Mouse (Mus musculus) ES-Bruce4 (cell line): ENCODE data around the gene Ntmt1. TPM values are rescaled to one million over a fixed set of nuclear protein-coding genes. Genes with fewer than 3 reads are reported as not detected.

Experiments
- H3K27ac ChIP-seq: 2 replicates; pipeline ENCODE4 v1.5.1; 2012; ENCODE audit warnings: low read length, inconsistent platforms; ENCODE audit not compliant: insufficient read depth
- H3K27me3 ChIP-seq: 2 replicates; pipeline ENCODE4 v1.6.1; 2012; ENCODE audit warnings: mild to moderate bottlenecking, low read length, inconsistent platforms; ENCODE audit not compliant: control insufficient read depth, poor library complexity, insufficient read depth, severe bottlenecking
- H3K36me3 ChIP-seq: 2 replicates; pipeline ENCODE4 v1.6.1; 2012; ENCODE audit warnings: inconsistent platforms, mild to moderate bottlenecking, low read length, moderate library complexity; ENCODE audit not compliant: control insufficient read depth, poor library complexity, insufficient read depth, severe bottlenecking
- H3K4me1 ChIP-seq: one replicate; pipeline ENCODE4 v1.8.1; 2011; ENCODE audit warnings: low read length; ENCODE audit not compliant: control insufficient read depth, insufficient read depth
- H3K4me3 ChIP-seq: 2 replicates; pipeline ENCODE4 v1.5.1; 2011; ENCODE audit warnings: low read depth, mild to moderate bottlenecking, low read length
- H3K9ac ChIP-seq: 2 replicates; pipeline ENCODE4 v1.6.1; 2012; ENCODE audit warnings: low read depth, mild to moderate bottlenecking, inconsistent platforms; ENCODE audit not compliant: poor library complexity, severe bottlenecking
- H3K9me3 ChIP-seq: replicated peaks from 2 replicates; pipeline ENCODE4 v1.6.1; 2012; ENCODE audit warnings: mild to moderate bottlenecking, low read length, inconsistent platforms; ENCODE audit not compliant: control insufficient read depth, poor library complexity, insufficient read depth, severe bottlenecking
- CTCF ChIP-seq: IDR thresholded peaks from one replicate; pipeline ENCODE4 v1.8.1; 2011; ENCODE audit warnings: low read depth, low read length
- EP300 ChIP-seq: IDR thresholded peaks from 2 replicates; pipeline ENCODE4 v1.6.1; 2011; ENCODE audit warnings: low read depth, low read length; ENCODE audit not compliant: insufficient read depth
- POLR2A ChIP-seq: IDR thresholded peaks from one replicate; pipeline ENCODE4 v1.8.1; 2011; ENCODE audit warnings: low read length; ENCODE audit not compliant: insufficient read depth
- polyA plus RNA-seq: library from polyadenylated mRNA; stranded (reverse); fragments of >200 nt; gene quantifications from 2 replicates; pipeline ENCODE4 v1.2.4, GENCODE M21; 2011; ENCODE audit warnings: low read depth; ENCODE audit not compliant: missing spikeins, insufficient read depth, insufficient read length

Gene Ntmt1
- polyA plus RNA-seq, 1 experiment: 42.6 TPM

- no peak overlapping the region for H3K27ac ChIP-seq
- no peaks in the 10 kb centered on the region for H3K9me3 ChIP-seq
- no peaks in the 10 kb centered on the region for H3K36me3 ChIP-seq
- H3K4me3 ChIP-seq: peak overlapping the region; percentile 57
- peaks cover 2% of the 10 kb centered on the region for H3K4me1 ChIP-seq
- TF ChIP-seq EP300 (no peak), POLR2A (no peak), CTCF (no peak)
- no peaks in the 10 kb centered on the region for H3K27me3 ChIP-seq
- peak overlapping the region; percentile 59 for H3K9ac ChIP-seq
Observed at GRCm38 (mm10) chr2:30800671-30801066, 7.0 kb upstream of the Ntmt1 start.

GRCm38 (mm10) chr2:30801067-30801852 lies 6.4 kb upstream of the Ntmt1 start:
- Histone ChIP-seq H3K27me3 (no peaks in the 10 kb centered on the region), H3K9me3 (no peaks in the 10 kb centered on the region), H3K4me1 (peaks cover 2% of the 10 kb centered on the region), H3K9ac (peak overlapping the region; percentile 59), H3K4me3 (peak overlapping the region; percentile 57), H3K36me3 (no peaks in the 10 kb centered on the region), H3K27ac (no peak overlapping the region)
- TF ChIP-seq CTCF (no peak), EP300 (no peak)

- Histone ChIP-seq H3K27ac (no peak within 1 kb of the TSS), H3K36me3 (no peaks in the 10 kb centered on the region), H3K4me1 (no peaks in the 10 kb centered on the region), H3K9ac (no peak within 1 kb of the TSS), H3K27me3 (no peaks in the 10 kb centered on the region), H3K9me3 (no peaks in the 10 kb centered on the region), H3K4me3 (no peak within 1 kb of the TSS)
- no peak for TF ChIP-seq EP300
- TF ChIP-seq CTCF: no peak
Observed at GRCm38 (mm10) chr2:30803604-30804003, 4.0 kb upstream of the Ntmt1 start, which contains the start of gene 1700001O22Rik. Gene 1700001O22Rik (minus strand): TSS chr2:30803661.

GRCm38 (mm10) chr2:30805983-30806382 lies 1.6 kb upstream of the Ntmt1 start:
- Histone ChIP-seq H3K36me3 (peaks cover 4% of the 10 kb centered on the region), H3K4me1 (peaks cover 2% of the 10 kb centered on the region)

GRCm38 (mm10) chr2:30807147-30807647 lies 429 bp upstream of the Ntmt1 start:
- H3K36me3 ChIP-seq: peaks cover 9% of the 10 kb centered on the region
- no peaks in the 10 kb centered on the region for H3K27me3 ChIP-seq
- TF ChIP-seq EP300 (no peak), POLR2A (no peak), CTCF (no peak)
- peak overlapping the region; percentile 41 for H3K9ac ChIP-seq
- H3K4me1 ChIP-seq: peaks cover 2% of the 10 kb centered on the region
- peak overlapping the region; percentile 47 for H3K27ac ChIP-seq
- H3K9me3 ChIP-seq: no peaks in the 10 kb centered on the region
- peak overlapping the region; percentile 87 for H3K4me3 ChIP-seq

More at GRCm38 (mm10) chr2:30805983-30806382, 1.6 kb upstream of the Ntmt1 start:
- Histone ChIP-seq H3K4me3 (no peak overlapping the region), H3K27me3 (no peaks in the 10 kb centered on the region), H3K9me3 (no peaks in the 10 kb centered on the region), H3K9ac (peak overlapping the region; percentile 41; the same call in 1 of the 2 replicates), H3K27ac (peak overlapping the region; percentile 71)
- TF ChIP-seq POLR2A (no peak), EP300 (no peak)

GRCm38 (mm10) chr2:30808296-30808655 lies 650 bp downstream of the Ntmt1 start:
- Histone ChIP-seq H3K27ac (0 out of 2 replicates have a peak overlapping the region, but pooled peaks have one; percentile 1), H3K27me3 (no peaks in the 10 kb centered on the region), H3K4me1 (peaks cover 2% of the 10 kb centered on the region), H3K4me3 (peak overlapping the region; percentile 86), H3K9ac (peak overlapping the region; percentile 62), H3K36me3 (peaks cover 20% of the 10 kb centered on the region), H3K9me3 (peaks cover 2% of the 10 kb centered on the region; the same call in 1 of the 2 replicates)
- no peak for TF ChIP-seq POLR2A
- TF ChIP-seq CTCF: no peak
- no peak for TF ChIP-seq EP300
